Mouse (Mus musculus) olfactory bulb, adult 2 months (tissue): ENCODE results near the gene Slc22a4.

Experiments
- CTCF ChIP-seq: fragments of 200-500 bp; IDR thresholded peaks from 2 replicates; pipeline ENCODE4 v1.5.1; 2012; ENCODE audit warnings: low read depth, mild to moderate bottlenecking, low read length, moderate library complexity; ENCODE audit not compliant: insufficient read depth
- POLR2A ChIP-seq: fragments of 200-500 bp; IDR thresholded peaks from 2 replicates; pipeline ENCODE4 v1.6.1; 2012; ENCODE audit warnings: mild to moderate bottlenecking, low read depth, low read length, moderate library complexity; ENCODE audit not compliant: insufficient read depth

- TF ChIP-seq POLR2A, result no peak
- no peak for TF ChIP-seq CTCF
Measured at GRCm38 (mm10) chr11:54065106-54065914, 37.4 kb upstream of the Slc22a4 start.
